Mouse (Mus musculus): Measurements from ENCODE around the gene 2310034G01Rik. TPM values are rescaled to one million over a fixed set of nuclear protein-coding genes. Genes with fewer than 3 reads are reported as not detected.

Gene 2310034G01Rik
- total RNA-seq, 2 experiments from 2014 or later = 0.33 to 0.38 TPM

DNA sequence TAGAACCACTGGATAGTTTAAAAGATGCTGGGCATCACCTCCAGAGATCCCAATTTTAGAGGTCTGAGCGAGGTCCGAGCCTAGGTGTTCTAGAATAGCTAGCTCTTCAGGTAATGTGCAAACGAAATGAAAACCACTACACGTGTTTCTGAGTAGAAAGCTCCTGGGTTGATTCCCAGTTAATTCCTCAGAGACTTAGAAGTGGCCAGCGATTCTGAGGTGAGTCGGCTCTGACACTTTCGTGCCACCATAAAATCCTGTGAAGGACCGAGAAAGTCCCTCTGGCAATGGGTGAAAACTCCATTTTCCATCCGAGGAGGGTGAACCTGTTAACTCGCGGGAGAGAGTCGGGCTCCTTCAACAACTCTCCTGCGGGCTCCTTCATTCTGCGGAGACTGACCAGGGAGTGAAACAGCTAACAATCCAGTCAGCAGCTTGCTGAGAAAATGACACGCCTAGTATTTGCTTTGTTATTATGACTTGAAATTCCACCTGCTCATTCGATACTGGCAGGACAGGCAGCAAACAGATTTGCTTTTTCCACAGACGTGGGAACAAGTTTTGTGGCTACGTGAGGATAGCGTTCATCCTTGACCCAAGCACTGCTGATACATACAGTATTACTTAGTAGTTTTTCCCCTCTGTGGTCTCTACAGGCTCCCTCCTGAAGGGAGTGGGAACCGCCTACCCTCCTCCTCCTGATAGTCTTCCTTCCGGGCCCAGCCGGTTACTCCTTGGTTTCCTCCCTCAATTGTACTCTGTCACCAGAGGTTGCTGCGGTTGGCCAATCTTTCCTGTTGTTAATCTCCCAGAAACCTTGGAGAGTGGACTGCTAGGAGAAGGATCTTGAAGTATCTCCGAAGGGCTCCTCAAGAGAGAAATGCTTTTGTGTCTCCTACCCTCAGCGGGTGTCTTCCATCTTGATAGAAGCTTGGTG is 7.5 kb upstream of the 2310034G01Rik start:
- no peak for DNase-seq

GRCm38 (mm10) chr19:46356701-46357138 is 6.6 kb upstream of the 2310034G01Rik start:
- DNase-seq = peak; percentile 76

DNA sequence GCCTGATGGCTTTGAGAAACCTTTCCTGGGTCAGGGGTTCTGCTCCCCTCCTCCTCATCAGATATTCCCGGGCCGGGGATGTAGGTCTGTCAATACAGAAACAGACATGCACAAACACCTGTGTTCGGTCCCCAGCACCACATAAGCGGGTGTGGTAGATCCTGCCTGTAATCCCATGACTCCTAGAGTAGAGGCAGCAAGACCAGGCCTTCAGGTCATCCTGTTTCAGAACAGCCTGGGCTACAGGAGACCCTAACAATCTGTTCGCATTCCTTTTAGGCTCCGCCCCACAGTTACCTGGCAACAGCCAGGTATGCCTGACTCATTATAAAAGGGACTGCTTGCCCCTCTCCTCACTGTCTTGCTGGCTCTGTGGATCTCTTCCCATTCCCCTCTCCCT is 552 bp downstream of the 2310034G01Rik start:
- DNase-seq = no peak

DNA sequence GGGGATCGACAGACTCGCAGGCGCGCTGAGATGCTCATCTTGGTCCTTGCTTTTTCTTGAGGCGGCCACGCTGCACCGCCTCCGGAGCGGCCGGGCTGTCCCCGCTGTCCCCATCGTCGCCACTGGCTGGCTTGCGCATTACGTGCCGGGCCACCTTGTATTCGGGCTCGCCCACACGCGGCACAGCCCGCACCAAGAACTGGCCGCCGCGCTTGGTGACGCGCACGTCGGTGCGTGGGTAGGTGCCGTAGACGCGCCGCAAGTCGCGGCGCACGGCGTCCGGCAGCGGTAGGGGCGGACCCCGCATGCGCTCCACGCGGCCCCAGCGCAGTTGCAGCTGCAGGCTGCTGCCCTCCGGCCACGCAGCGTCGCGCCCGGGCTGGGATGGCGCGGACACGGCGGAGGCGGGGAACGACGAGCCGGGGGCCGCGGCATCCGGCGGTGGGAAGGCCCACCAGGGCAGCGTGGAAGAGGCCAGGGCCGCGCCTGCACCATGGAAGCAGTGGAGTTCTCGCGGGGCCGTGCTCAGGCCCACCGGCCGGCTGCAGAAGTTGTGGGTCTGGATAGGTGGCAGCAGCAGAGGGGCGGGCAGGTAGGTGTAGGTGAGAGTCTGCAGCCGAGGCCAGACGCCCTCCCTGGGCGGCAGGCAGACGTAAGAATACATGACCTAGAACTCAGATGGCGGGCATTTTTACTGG is 1.2 kb downstream of the 2310034G01Rik start:
- DNase-seq = peak; percentile 78

- DNase-seq = no peak
Observed at GRCm38 (mm10) chr19:46347936-46348668, 2.0 kb downstream of the 2310034G01Rik start.

- no peak for DNase-seq
Observed at GRCm38 (mm10) chr19:46347146-46347545, 3.0 kb downstream of the 2310034G01Rik start.

GRCm38 (mm10) chr19:46344710-46345419 is 5.2 kb downstream of the 2310034G01Rik start:
- no peak for DNase-seq

- no peak for DNase-seq
Observed at GRCm38 (mm10) chr19:46339287-46339971, 10.7 kb downstream of the 2310034G01Rik start.

GRCm38 (mm10) chr19:46338942-46339286 is 11.2 kb downstream of the 2310034G01Rik start:
- no peak for DNase-seq

GRCm38 (mm10) chr19:46338331-46338936 is 11.7 kb downstream of the 2310034G01Rik start, which contains the start of gene Cuedc2:
Cuedc2 (minus strand) TSS chr19:46338702.
- peak; percentile 93 for DNase-seq

DNA sequence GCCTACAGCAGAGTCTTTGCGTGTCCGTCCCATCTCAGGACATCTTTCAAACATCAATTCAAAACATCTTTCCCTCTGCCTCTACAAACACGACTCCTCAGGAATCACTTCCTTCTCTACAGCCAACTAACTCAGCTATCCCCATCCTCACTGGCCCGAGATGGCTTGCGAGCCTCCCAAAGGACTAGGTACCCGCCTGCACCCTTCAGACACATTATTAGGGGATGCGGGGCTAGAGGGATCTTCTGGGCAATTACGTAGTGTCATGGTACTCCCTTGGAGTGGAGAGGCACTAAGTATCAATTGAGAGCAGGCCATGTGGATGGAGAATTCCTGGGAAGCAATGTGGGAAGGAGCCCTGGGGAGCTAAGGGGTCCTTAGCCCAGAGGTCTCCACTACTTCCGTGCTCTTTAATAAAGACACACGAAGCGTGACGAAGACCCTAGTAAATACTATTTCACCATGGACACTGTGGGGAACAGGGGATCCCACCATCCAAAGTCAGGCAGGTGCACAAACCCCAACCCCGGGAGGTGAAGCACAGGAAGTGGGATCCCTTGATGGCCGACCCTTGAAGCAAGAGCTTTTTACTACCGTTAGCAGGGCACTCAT is 12.3 kb downstream of the 2310034G01Rik start:
- DNase-seq = no peak

DNA sequence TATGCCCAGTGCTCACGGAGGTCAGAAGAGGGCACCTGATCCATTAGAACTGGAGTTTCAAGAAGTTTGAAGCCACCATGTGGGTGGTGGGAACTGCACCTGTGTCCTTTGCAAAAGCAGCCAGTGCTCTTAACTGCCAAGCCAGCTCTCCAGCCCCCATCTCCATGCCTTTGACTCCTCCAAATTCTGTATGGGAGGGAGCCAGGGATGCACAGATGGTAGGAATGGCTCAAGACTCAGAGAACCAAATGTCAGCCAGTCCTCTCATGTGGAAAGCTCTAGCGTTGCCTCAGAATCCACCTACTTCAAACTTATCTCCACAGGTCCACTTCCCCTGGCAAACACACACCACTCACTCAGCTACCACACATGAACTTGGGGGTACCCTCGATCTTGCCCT is 16.2 kb downstream of the 2310034G01Rik start:
- DNase-seq = no peak

DNA sequence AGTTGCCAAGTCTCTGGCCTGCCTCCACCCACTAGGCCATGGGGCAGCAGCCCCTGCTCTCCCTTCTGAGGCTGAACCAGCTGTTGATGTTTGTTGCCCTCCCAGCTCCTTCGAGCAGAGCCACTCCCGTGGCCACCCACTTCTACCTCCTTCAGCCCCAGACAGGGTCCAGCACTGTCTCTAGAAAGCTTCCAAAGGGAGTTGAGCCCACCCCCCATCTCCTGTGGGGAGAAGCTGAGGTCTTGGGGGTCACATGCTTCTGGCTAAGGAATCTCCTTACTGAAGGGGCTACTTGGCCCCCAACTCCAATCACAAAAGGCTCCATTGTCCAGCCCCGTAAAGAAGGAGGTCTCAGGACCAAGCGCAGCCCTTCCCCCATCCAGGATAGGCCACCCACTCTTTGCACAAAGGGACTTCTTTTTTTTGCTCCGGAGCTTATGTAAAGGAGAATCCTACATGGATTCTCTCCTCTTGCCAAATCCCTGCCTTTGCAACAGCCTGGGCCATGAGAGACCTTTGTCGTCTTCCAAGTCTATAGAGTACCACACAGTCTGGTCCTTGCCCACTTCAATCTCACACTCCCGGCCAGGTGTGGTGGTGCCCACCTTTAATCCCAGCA is 17.3 kb downstream of the 2310034G01Rik start:
- DNase-seq = no peak

- DNase-seq = no peak
Observed at GRCm38 (mm10) chr19:46331936-46332335, 18.2 kb downstream of the 2310034G01Rik start.

DNA sequence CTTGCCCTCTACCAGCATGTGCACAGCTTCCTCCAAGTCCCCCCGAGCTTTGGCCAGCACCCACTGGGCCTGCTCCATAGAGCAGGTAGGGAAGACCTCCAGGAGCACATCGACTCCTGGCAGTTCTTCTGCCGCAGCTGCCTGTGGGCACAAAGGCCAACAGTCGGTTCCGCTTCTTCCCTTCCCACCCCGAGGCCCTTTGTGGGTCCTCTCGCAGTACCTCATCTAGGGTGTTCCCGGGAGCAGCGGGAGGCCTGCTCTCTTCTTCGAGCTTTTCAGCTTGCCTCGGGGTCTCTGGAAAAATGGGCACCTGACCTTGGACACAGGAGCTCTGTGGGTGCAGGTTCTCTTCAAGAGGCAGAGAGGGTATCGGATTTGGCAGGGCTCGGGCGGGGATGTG is 18.8 kb downstream of the 2310034G01Rik start:
- no peak for DNase-seq

GRCm38 (mm10) chr19:46330696-46331095 is 19.4 kb downstream of the 2310034G01Rik start:
- DNase-seq = no peak

GRCm38 (mm10) chr19:46329951-46330350 is 20.2 kb downstream of the 2310034G01Rik start:
- peak; percentile 66 for DNase-seq

GRCm38 (mm10) chr19:46329031-46329641 is 21.0 kb downstream of the 2310034G01Rik start:
- no peak for DNase-seq
